Mouse (Mus musculus): ENCODE data around the gene Ipp. TPM values are rescaled to one million over a fixed set of nuclear protein-coding genes. Genes with fewer than 3 reads are reported as not detected.

Gene Ipp
- polyA plus RNA-seq, 1 experiment: 2.5 TPM

GRCm38 (mm10) chr4:116556561-116557305 is 49.4 kb downstream of the Ipp start:
- Histone ChIP-seq H3K4me3 (ENCODE audit: control insufficient read depth, insufficient read depth, low read length) (peak overlapping the region; percentile 68), H3K4me1 (replicated peaks; ENCODE audit: control insufficient read depth, insufficient read depth, low read length) (0 out of 2 replicates have a peak, but pooled peaks cover 2% of the 10 kb centered on the region), H3K36me3 (ENCODE audit: control insufficient read depth, insufficient read depth, low read length) (peaks cover 6% of the 10 kb centered on the region; the same call in 1 of the 2 replicates), H3K27ac (ENCODE audit: control insufficient read depth, insufficient read depth, low read length) (peak overlapping the region; percentile 96), H3K27me3 (ENCODE audit: control insufficient read depth, insufficient read depth, low read length) (no peaks in the 10 kb centered on the region)
- DNase-seq: peak; percentile 93
- under 1% methylated on average over 28 of the region's 28 CpGs for WGBS
- TF ChIP-seq POLR2A (IDR thresholded peaks at IDR 0.05; ENCODE audit: control insufficient read depth, extremely low read depth, insufficient read depth, low read length, poor library complexity) (peak; percentile 75; the same call in 1 of the 2 replicates), CTCF (IDR thresholded peaks at IDR 0.05; ENCODE audit: borderline replicate concordance, control insufficient read depth, extremely low read depth, insufficient read depth, low read length, poor library complexity) (no peak)

DNA sequence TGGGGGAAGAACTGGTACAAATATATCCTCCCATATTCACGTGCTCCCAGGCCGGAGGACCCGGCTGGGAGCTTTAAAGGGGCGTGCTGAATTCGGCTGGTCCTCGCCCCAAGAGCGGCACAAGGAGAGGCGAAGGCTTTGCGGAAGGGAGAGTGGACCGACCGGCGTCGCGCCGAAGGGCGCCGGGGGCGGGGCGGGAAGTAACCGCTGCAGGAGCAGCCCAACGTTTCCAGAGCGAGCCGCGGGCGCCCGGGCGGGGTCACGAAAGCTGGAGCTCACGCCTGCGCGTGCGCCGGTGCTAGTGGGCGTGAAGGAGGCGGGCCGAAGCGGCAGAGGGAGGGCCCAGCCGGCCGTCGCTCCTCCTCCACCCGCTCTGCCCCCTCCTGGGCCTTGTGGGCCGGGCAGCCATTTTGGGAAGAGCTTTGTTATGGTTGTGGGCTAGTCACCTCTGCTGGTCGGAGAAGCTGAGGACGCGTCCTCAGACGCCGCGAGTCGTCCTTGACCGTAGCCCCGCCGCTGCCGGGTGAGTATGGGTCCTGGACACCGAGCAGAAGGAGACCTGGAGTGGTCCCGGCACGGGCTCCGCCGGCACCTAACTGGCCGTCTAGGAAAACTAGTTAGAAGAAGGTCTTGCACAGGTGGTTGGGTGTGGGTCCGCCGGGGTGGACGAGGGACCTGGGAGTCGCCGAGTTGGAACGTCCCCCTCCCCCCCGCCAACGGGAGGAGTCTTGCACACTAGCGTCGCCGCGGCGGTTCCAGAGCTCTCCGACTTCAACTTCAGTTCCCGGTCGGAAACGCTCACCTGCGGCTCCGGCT is 50.2 kb downstream of the Ipp start, which contains the start of gene Gpbp1l1:
Gene Gpbp1l1 (plus strand): TSS at position 353 of the 816 bp plus-strand sequence.
- peak; percentile 98 for DNase-seq
- under 1% methylated on average over 78 of the region's 78 CpGs for WGBS

DNA sequence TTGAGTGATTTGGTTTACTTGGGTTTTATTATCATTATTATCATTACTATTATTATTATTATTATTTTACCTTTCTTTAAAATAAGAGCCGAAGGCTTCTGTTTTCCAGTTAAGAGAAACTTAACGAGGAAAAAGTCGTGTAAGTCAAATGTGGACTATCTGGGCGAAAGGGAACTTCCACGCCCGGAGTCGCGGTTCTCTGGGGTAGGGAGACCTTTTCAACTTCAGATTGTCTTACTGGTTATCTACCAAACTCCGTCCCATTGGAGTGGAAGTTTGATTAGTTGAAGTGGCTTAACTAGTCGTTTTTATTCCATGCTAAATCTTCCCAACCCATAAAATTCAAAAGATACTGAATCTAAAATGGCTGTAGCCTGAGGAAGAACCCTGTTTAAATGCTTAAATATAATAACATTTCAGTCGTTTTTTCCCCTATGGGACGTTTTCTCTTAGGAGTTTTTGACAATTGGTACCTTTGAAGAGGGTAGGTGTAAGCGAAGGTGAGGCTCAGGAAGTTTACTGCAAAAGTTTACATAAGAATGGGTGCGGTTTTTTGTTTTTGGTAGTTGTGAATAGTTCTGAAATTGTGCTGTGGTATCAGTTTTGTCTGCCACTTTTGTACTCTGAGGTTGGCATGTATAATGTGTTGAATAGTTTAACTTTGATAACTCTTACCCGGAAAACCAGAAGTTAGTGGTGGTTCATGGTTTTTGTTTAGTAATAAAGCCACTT is 51.0 kb downstream of the Ipp start:
- Histone ChIP-seq H3K4me1 (replicated peaks; ENCODE audit: control insufficient read depth, insufficient read depth, low read length) (0 out of 2 replicates have a peak, but pooled peaks cover 2% of the 10 kb centered on the region), H3K4me3 (ENCODE audit: control insufficient read depth, insufficient read depth, low read length) (peak overlapping the region; percentile 80), H3K27me3 (ENCODE audit: control insufficient read depth, insufficient read depth, low read length) (no peaks in the 10 kb centered on the region), H3K27ac (ENCODE audit: control insufficient read depth, insufficient read depth, low read length) (no peak overlapping the region), H3K36me3 (ENCODE audit: control insufficient read depth, insufficient read depth, low read length) (peaks cover 3% of the 10 kb centered on the region; the same call in 1 of the 2 replicates)
- TF ChIP-seq CTCF (IDR thresholded peaks at IDR 0.05; ENCODE audit: borderline replicate concordance, control insufficient read depth, extremely low read depth, insufficient read depth, low read length, poor library complexity) (no peak), POLR2A (IDR thresholded peaks at IDR 0.05; ENCODE audit: control insufficient read depth, extremely low read depth, insufficient read depth, low read length, poor library complexity) (no peak)
- no peak for DNase-seq
- under 1% methylated on average over 15 of the region's 15 CpGs for WGBS

More for the DNA sequence above, 50.2 kb downstream of the Ipp start, which contains the start of gene Gpbp1l1:
- peak within 1 kb of the TSS; percentile 80 for H3K4me3 ChIP-seq (ENCODE audit: control insufficient read depth, insufficient read depth, low read length)
- H3K4me1 ChIP-seq (replicated peaks; ENCODE audit: control insufficient read depth, insufficient read depth, low read length): 0 out of 2 replicates have a peak, but pooled peaks cover 2% of the 10 kb centered on the region
- peak within 1 kb of the TSS; percentile 96 for H3K27ac ChIP-seq (ENCODE audit: control insufficient read depth, insufficient read depth, low read length)
- no peaks in the 10 kb centered on the region for H3K27me3 ChIP-seq (ENCODE audit: control insufficient read depth, insufficient read depth, low read length)
- TF ChIP-seq CTCF (IDR thresholded peaks at IDR 0.05; ENCODE audit: borderline replicate concordance, control insufficient read depth, extremely low read depth, insufficient read depth, low read length, poor library complexity): peak; percentile 55; the same call in 1 of the 2 replicates
- peak; percentile 92; the same call in 1 of the 2 replicates for TF ChIP-seq POLR2A (IDR thresholded peaks at IDR 0.05; ENCODE audit: control insufficient read depth, extremely low read depth, insufficient read depth, low read length, poor library complexity)
- peaks cover 6% of the 10 kb centered on the region; the same call in 1 of the 2 replicates for H3K36me3 ChIP-seq (ENCODE audit: control insufficient read depth, insufficient read depth, low read length)

Other genes starting within 250 kb of the Ipp start
- gene Mast2, start 43.4 kb upstream of the Ipp start, polyA plus RNA-seq (2012; rRNA removed): 110 and 137 TPM in 2 replicates
- 7.2 and 8.0 TPM in 2 replicates for gene Tmem69, start 48.4 kb downstream of the Ipp start, polyA plus RNA-seq (2012; rRNA removed)
- 76.9 and 81.2 TPM in 2 replicates for gene Gpbp1l1, start 50.1 kb downstream of the Ipp start, polyA plus RNA-seq (2012; rRNA removed)
- 7.3 and 9.9 TPM in 2 replicates for gene Ccdc17, start 89.1 kb downstream of the Ipp start, polyA plus RNA-seq (2012; rRNA removed)
- gene Nasp, start 120.4 kb downstream of the Ipp start, polyA plus RNA-seq (2012; rRNA removed): 14.2 and 15.8 TPM in 2 replicates
- gene Akr1a1, start 144.1 kb downstream of the Ipp start, polyA plus RNA-seq (2012; rRNA removed): 490 and 565 TPM in 2 replicates
- 61.8 and 99.5 TPM in 2 replicates for gene Prdx1, start 178.0 kb downstream of the Ipp start, polyA plus RNA-seq (2012; rRNA removed)
- 10.5 and 10.8 TPM in 2 replicates for gene Mmachc, start 200.9 kb downstream of the Ipp start, polyA plus RNA-seq (2012; rRNA removed)
- gene Ccdc163, start 201.0 kb downstream of the Ipp start, polyA plus RNA-seq (2012; rRNA removed): 46.0 and 48.2 TPM in 2 replicates
- 4.4 and 5.0 TPM in 2 replicates for gene Tesk2, start 213.4 kb downstream of the Ipp start, polyA plus RNA-seq (2012; rRNA removed)

Measured in thymus, adult 2 months (tissue).